Mouse (Mus musculus) midbrain, embryonic 15.5 days (tissue): ENCODE results near the gene Rtkn. TPM values are rescaled to one million over a fixed set of nuclear protein-coding genes. Genes with fewer than 3 reads are reported as not detected.

Source experiments
- ATAC-seq: fragments of 200-750 bp; cut with Nextera tagmentation; replicated peaks from 2 replicates; pipeline ENCODE4 v1.8.0; 2017; ENCODE audit warnings: moderate TSS enrichment
- H3K27ac ChIP-seq: fragments of 300-500 bp; sonication (generic); 2 replicates; pipeline ENCODE4 v1.5.1; 2015; ENCODE audit warnings: mild to moderate bottlenecking, inconsistent platforms
- H3K27me3 ChIP-seq: fragments of 300-500 bp; sonication (generic); replicated peaks from 2 replicates; pipeline ENCODE4 v1.6.1; 2015; ENCODE audit warnings: inconsistent platforms
- H3K36me3 ChIP-seq: fragments of 300-500 bp; sonication (generic); replicated peaks from 2 replicates; pipeline ENCODE4 v1.6.1; 2015; ENCODE audit warnings: inconsistent platforms
- H3K4me1 ChIP-seq: fragments of 300-500 bp; sonication (generic); 2 replicates; pipeline ENCODE4 v1.6.1; 2015; ENCODE audit warnings: inconsistent platforms
- H3K4me2 ChIP-seq: fragments of 300-500 bp; sonication (generic); 2 replicates; pipeline ENCODE4 v1.6.1; 2015; ENCODE audit warnings: inconsistent platforms, mild to moderate bottlenecking, moderate library complexity
- H3K4me3 ChIP-seq: fragments of 300-500 bp; sonication (generic); 2 replicates; pipeline ENCODE4 v1.5.1; 2015; ENCODE audit warnings: mild to moderate bottlenecking, inconsistent platforms
- H3K9ac ChIP-seq: fragments of 300-500 bp; sonication (generic); 2 replicates; pipeline ENCODE4 v1.6.1; 2015; ENCODE audit warnings: mild to moderate bottlenecking, inconsistent platforms
- H3K9me3 ChIP-seq: fragments of 300-500 bp; sonication (generic); 2 replicates; pipeline ENCODE4 v1.6.1; 2016; ENCODE audit warnings: inconsistent platforms
- WGBS: fragments of 180-500 bp; shearing (Covaris S2); methylation state at CpG from one replicate; pipeline ENCODE4 v1.1.7; 2015; ENCODE audit warnings: mixed read lengths; 5-methylcytosine and 5-hydroxymethylcytosine counted together
- polyA plus RNA-seq: library from polyadenylated mRNA; unstranded; fragments of >200 nt; fragmentation: Nextera tagmentation; extraction: Ambion mirVana; gene quantifications from 2 replicates; pipeline ENCODE4 v1.2.1, GENCODE M21; 2015

The Rtkn gene
- polyA plus RNA-seq, 1 experiment from 2014 or later, result 10.9 TPM

DNA sequence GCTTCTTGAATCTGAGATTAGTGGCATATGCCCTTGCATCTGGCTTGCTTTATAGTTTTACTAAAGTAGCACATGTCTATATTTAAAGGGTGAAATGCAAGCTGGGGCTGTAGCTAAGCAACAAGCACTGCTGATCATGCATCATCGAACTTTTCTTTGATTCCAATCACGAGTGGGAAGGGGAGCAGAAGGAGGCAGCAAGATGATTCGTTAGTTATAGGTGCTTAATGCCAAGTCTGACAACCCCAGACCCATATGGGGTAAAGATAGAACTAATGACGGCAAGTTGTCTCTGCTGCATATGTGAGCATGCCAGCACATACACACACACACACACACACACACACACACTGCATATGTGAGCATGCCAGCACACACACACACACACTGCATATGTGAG, 31.1 kb upstream of the Rtkn start:
- WGBS, result 73% methylated on average over 4 of the region's 4 CpGs

DNA sequence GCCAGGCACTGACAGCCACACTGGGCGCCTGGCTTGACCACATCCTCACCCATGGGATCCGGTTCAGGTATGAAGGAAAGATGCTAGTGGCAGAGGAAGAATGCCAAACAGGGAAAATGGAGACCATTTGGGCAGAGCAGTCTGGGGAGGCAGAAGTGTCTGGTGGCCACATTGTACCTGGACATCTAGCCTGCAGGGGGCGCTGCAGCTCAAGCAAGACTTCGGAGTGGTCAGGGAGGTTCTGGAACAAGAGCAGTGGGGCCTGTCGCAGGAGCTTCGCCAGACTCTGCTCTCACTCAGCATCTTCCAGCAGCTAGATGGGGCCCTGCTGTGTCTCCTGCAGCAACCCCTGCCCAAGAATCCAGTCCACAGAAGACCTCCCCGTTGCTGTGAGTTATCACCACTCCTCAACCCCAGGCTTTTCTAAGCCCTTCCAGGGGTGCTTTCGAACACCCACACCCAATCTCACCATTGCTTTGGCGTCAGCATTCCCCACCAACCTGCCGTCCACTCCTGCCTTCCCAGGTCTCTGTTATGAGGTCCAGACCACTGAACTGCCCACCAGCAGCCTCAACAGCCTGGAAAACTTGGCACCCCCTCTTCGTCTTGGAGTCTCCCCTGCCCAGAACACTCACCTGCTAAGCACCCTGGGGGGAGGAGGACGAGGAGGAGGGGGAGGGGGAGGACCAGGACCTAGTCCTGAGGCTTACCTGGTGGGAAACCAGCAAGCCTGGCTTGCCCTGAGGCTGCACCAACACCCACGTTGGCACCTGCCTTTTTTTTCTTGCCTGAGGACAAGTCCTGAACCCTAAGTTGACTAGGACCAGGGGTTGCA, 27.5 kb upstream of the Rtkn start:
- ATAC-seq, result 0 out of 2 replicates have a peak, but pooled peaks have one; percentile 2
- Histone ChIP-seq H3K27me3 (no peaks in the 10 kb centered on the region), H3K27ac (peak overlapping the region; percentile 77; the same call in 1 of the 2 replicates), H3K4me3 (peak overlapping the region; percentile 72; the same call in 1 of the 2 replicates), H3K4me2 (peak overlapping the region; percentile 92), H3K4me1 (peaks cover 38% of the 10 kb centered on the region), H3K9me3 (no peaks in the 10 kb centered on the region), H3K36me3 (0 out of 2 replicates have a peak, but pooled peaks cover 2% of the 10 kb centered on the region), H3K9ac (no peak overlapping the region)
- WGBS, result 31% methylated on average over 13 of the region's 13 CpGs

More for the DNA sequence above, 31.1 kb upstream of the Rtkn start:
- Histone ChIP-seq H3K4me1 (peaks cover 34% of the 10 kb centered on the region), H3K9ac (no peak overlapping the region), H3K4me2 (no peak overlapping the region), H3K27me3 (no peaks in the 10 kb centered on the region), H3K27ac (no peak overlapping the region), H3K4me3 (no peak overlapping the region), H3K36me3 (0 out of 2 replicates have a peak, but pooled peaks cover 2% of the 10 kb centered on the region), H3K9me3 (no peaks in the 10 kb centered on the region)
- ATAC-seq, result no peak

DNA sequence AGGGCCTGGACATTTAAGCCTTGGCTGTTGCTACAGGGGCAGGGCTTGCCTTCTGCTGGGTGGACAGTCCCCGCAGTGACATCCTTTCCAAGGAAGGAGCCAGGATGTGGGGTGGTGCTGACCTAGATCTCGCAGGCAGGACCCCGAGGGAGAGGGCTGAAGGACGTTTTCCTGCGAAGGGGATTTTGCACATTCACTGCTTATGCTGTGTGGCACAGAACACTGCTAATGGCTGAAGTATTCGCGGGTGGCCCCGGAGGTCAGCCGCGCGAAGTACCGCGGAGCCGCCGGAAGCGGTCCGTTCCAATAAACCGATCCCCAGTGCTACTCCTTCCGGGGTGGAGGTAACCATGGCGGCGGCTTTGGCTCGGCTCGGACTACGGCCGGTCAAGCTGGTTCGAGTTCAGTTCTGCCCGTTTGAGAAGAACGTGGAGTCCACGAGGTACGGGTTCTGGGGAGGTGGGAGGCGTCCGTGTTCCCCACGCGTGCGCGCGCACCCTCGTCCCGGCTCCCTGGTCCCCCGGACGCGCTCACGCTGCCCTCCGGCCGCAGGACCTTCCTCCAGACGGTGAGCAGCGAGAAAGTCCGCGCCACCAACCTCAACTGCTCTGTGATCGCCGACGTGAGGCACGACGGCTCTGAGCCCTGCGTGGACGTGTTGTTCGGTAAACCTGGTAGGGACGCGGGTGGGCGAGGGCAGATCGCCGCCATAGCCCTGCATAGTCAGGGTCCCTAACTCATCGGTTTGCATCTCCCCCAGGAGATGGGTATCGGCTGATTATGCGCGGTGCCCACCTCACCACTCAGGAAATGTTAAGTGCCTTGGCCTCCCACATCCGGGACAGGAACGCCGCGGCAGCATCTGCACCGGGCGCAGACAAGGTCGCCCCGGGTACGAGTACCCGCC, 26.2 kb upstream of the Rtkn start, which contains the start of gene Mrpl53:
Gene Mrpl53 (plus strand): TSS at position 279 of the 907 bp plus-strand sequence.
- ATAC-seq, result peak; percentile 92
- H3K27me3 ChIP-seq, result no peaks in the 10 kb centered on the region
- no peaks in the 10 kb centered on the region for H3K9me3 ChIP-seq
- H3K4me2 ChIP-seq, result peak within 1 kb of the TSS; percentile 92
- H3K4me1 ChIP-seq, result peaks cover 29% of the 10 kb centered on the region
- H3K36me3 ChIP-seq, result 0 out of 2 replicates have a peak, but pooled peaks cover 2% of the 10 kb centered on the region
- peak within 1 kb of the TSS; percentile 77 for H3K9ac ChIP-seq
- H3K4me3 ChIP-seq, result peak within 1 kb of the TSS; percentile 72
- WGBS, result under 1% methylated on average over 76 of the region's 76 CpGs
- peak within 1 kb of the TSS; percentile 77 for H3K27ac ChIP-seq

DNA sequence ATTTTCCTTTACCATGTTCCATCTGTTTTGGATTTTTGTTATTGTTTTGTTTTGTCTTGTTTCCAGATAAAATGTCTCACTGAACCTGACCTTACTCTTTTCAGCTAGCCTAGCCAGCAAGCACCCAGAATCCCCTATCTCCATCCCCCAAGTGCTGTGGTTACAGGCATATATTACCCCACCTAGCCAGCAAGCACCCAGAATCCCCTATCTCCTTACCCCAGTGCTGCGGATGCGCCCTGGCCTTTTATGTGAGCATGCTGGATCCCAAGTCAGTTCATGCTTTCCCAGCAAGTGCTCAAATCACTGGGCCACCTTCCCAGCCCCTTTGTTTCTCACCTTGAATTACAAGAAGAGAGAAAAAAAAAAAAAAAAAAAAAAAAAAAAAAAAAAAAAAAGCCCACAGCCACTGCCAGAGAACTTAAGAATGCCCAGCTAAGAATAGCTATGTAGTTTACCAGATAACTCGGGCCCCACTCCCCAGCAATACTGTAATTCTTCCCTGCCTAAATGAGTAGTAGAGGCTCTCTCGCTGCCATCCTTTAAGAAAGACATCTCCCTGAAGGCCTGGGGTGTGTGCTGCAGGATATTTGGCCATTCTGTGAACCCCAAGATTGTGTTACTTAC, 23.6 kb upstream of the Rtkn start:
- Histone ChIP-seq H3K27ac (no peak overlapping the region), H3K4me3 (no peak overlapping the region), H3K27me3 (no peaks in the 10 kb centered on the region), H3K4me1 (peaks cover 45% of the 10 kb centered on the region), H3K9ac (no peak overlapping the region), H3K4me2 (no peak overlapping the region), H3K9me3 (no peaks in the 10 kb centered on the region), H3K36me3 (no peaks in the 10 kb centered on the region)
- 93% methylated on average over 4 of the region's 4 CpGs for WGBS
- no peak for ATAC-seq

- peak; percentile 89 for ATAC-seq
- Histone ChIP-seq H3K4me2 (peak within 1 kb of the TSS; percentile 97), H3K27ac (peak within 1 kb of the TSS; percentile 85), H3K4me3 (peak within 1 kb of the TSS; percentile 90), H3K9me3 (no peaks in the 10 kb centered on the region), H3K36me3 (peaks cover 6% of the 10 kb centered on the region; the same call in 1 of the 2 replicates), H3K9ac (peak within 1 kb of the TSS; percentile 84), H3K4me1 (peaks cover 54% of the 10 kb centered on the region), H3K27me3 (no peaks in the 10 kb centered on the region)
- WGBS, result 1% methylated on average over 55 of the region's 58 CpGs
Measured at GRCm38 (mm10) chr6:83115011-83115671, 20.1 kb upstream of the Rtkn start, which contains the start of gene Mogs. Mogs (plus strand) TSS chr6:83115496.

DNA sequence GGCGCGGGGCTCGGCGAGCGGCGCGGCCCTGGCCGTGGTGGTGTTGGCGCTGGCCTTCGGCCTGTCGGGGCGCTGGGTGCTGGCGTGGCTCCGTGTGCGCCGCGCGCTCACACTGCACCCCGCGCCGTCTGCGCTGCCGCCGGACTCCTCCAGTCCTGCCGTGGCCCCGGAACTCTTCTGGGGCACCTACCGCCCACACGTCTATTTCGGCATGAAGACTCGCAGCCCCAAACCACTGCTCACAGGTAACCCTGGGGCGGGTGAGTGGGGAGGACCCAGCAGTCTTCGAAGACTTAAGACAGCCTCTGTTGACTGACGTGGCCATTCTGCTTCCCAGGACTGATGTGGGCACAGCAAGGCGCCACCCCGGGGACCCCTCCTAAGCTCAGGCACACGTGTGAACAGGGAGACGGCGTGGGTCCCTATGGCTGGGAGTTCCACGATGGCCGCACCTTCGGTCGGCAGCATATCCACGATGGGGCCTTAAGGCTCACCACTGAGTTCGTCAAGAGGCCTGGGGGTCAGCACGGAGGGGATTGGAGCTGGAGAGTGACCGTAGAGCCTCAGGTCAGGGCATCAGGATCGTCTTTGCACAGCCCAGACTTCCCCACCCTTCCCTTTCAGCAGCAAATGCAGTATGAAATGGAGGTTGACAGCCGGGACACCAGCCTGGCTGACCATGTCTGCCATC, 19.4 kb upstream of the Rtkn start:
- H3K9me3 ChIP-seq, result no peaks in the 10 kb centered on the region
- peaks cover 6% of the 10 kb centered on the region; the same call in 1 of the 2 replicates for H3K36me3 ChIP-seq
- peak overlapping the region; percentile 90 for H3K4me3 ChIP-seq
- H3K27ac ChIP-seq, result peak overlapping the region; percentile 85
- peaks cover 53% of the 10 kb centered on the region for H3K4me1 ChIP-seq
- no peaks in the 10 kb centered on the region for H3K27me3 ChIP-seq
- 2% methylated on average over 45 of the region's 48 CpGs for WGBS
- H3K9ac ChIP-seq, result peak overlapping the region; percentile 84
- peak overlapping the region; percentile 97 for H3K4me2 ChIP-seq
- peak; percentile 59 for ATAC-seq

DNA sequence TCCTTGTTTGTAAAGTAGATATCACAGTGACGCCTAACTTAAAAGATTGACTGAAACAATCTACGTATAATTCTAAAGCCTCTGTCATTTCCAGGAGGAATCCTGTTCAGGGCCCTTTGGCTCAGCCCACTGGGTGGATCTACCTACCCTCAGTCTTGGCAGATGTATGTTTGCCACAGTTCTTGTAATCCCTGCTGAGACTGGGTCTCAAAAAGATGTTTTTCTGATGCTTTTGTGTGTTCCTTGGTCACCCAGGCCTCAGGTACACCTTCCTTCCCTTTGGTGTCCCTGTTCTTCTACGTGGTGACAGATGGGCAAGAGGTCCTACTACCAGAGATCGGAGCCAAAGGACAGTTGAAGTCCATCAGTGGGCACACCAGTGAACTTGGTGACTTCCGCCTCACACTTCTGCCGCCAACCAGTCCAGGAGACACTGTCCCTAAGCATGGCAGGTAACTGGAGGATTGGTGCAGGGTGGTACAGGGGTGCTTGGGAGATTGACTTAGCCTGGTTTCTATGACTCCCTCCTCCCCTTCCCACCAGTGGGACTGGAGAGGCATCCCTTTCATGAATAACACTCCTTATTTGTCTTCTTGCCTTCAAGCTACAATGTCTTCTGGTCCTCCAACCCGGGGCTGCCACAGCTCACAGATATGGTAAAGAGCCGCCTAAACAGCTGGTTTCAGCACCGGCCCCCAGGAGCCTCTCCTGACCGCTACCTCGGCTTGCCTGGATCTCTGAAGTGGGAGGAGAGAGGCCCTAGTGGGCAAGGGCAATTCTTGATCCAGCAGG, 18.7 kb upstream of the Rtkn start:
- Histone ChIP-seq H3K4me3 (peak overlapping the region; percentile 90), H3K36me3 (peaks cover 6% of the 10 kb centered on the region; the same call in 1 of the 2 replicates), H3K9me3 (no peaks in the 10 kb centered on the region), H3K4me2 (peak overlapping the region; percentile 97), H3K9ac (peak overlapping the region; percentile 84), H3K27ac (no peak overlapping the region), H3K4me1 (peaks cover 51% of the 10 kb centered on the region), H3K27me3 (no peaks in the 10 kb centered on the region)
- ATAC-seq, result no peak
- WGBS, result 81% methylated on average over 11 of the region's 11 CpGs

DNA sequence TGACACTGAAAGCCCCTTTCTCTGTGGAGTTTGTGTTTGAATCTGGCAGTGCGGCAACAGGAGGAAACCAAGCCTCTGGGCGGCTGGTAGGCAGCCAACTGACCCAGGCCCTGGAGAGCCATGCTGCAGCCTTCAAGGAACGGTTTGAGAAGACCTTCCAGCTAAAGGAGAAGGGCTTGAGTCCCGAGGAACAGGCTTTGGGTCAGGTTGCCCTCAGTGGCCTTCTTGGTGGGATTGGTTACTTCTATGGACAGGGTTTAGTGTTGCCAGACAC, 18.2 kb upstream of the Rtkn start:
- Histone ChIP-seq H3K27ac (no peak overlapping the region), H3K4me3 (peak overlapping the region; percentile 90; the same call in 1 of the 2 replicates)
- 83% methylated on average over 4 of the region's 4 CpGs for WGBS

GRCm38 (mm10) chr6:83117616-83118015, 17.6 kb upstream of the Rtkn start:
- H3K27me3 ChIP-seq, result no peaks in the 10 kb centered on the region
- H3K36me3 ChIP-seq, result peaks cover 6% of the 10 kb centered on the region; the same call in 1 of the 2 replicates
- H3K4me3 ChIP-seq, result no peak overlapping the region
- no peak overlapping the region for H3K27ac ChIP-seq
- no peaks in the 10 kb centered on the region for H3K9me3 ChIP-seq
- no peak overlapping the region for H3K9ac ChIP-seq
- no peak for ATAC-seq
- H3K4me1 ChIP-seq, result peaks cover 61% of the 10 kb centered on the region
- 94% methylated on average over 13 of the region's 13 CpGs for WGBS
- no peak overlapping the region for H3K4me2 ChIP-seq

More for the DNA sequence above, 18.2 kb upstream of the Rtkn start:
- H3K9ac ChIP-seq, result no peak overlapping the region
- H3K36me3 ChIP-seq, result peaks cover 6% of the 10 kb centered on the region; the same call in 1 of the 2 replicates
- ATAC-seq, result no peak
- H3K9me3 ChIP-seq, result no peaks in the 10 kb centered on the region
- peaks cover 56% of the 10 kb centered on the region for H3K4me1 ChIP-seq
- peak overlapping the region; percentile 97; the same call in 1 of the 2 replicates for H3K4me2 ChIP-seq
- H3K27me3 ChIP-seq, result no peaks in the 10 kb centered on the region

DNA sequence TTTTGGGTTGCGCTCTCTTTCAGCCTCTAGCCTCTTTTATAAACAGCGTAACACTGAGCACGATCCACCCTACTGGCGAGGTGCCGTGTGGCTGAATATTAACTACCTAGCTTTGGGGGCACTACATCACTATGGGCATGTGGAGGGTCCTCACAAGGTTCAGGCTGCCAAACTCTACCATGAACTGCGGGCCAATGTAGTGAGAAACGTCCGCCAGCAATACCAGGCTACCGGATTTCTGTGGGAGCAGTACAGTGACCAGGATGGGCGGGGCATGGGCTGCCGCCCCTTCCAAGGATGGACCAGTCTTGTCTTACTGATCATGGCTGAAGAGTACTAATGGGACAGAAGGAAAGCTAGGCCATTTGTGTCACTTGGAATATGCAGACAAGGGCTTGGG, 16.9 kb upstream of the Rtkn start:
- Histone ChIP-seq H3K4me3 (no peak overlapping the region), H3K27me3 (no peaks in the 10 kb centered on the region), H3K9ac (no peak overlapping the region), H3K27ac (no peak overlapping the region), H3K36me3 (peaks cover 6% of the 10 kb centered on the region; the same call in 1 of the 2 replicates), H3K9me3 (no peaks in the 10 kb centered on the region), H3K4me1 (peaks cover 67% of the 10 kb centered on the region), H3K4me2 (no peak overlapping the region)
- 88% methylated on average over 11 of the region's 11 CpGs for WGBS
- no peak for ATAC-seq
